Mouse (Mus musculus): ENCODE measurements at regions not wholly inside any gene's neighbourhood (a gene's known extent, or its start where the extent isn't known, plus 50 kb on each side); places are given as distances from the start of the nearest gene placed in this dataset.
A peak's percentile ranks its signal among the peaks of the same experiment; 100 is the strongest.

DNA sequence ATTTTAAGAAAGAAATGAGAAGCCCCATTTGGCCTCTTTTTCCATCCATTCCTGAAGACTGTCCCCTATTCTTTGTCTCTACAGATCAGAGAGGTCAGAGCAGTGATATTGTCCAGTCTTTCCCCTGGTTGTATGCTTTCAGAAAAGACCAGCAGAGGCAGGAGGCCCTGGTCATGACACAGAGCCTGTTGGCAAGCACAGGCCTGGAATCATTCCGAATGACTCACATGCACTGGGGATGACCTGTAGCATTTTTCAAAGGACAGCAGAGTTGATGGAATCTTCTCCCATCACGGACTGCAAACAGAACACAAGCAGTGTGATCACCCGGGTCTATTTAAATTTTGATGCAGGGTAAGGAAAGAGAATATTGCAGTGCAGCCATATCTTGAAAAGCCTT, 50.2 kb upstream of the Nxt1 start:
- TF ChIP-seq CTCF (IDR thresholded peaks at IDR 0.05) (0 out of 2 replicates have a peak, but pooled peaks have one; percentile 2), POLR2A (IDR thresholded peaks at IDR 0.05; ENCODE audit: insufficient read depth, low read depth, low read length) (no peak), EP300 (IDR thresholded peaks at IDR 0.05; ENCODE audit: insufficient read depth, low read depth, low read length) (no peak)

All from heart, adult 2 months (tissue).